Mouse (Mus musculus) heart, adult 2 months (tissue): Measurements from ENCODE around the gene Tpcn1. TPM values are rescaled to one million over a fixed set of nuclear protein-coding genes. Genes with fewer than 3 reads are reported as not detected.

Experiments
- DNase-seq, 2 experiments: peaks; one replicate each; pipeline ENCODE4 v3.0.0; 2021
- H3K27ac ChIP-seq: fragments of 200-600 bp; 2 replicates; pipeline ENCODE4 v1.8.1; 2022
- H3K27me3 ChIP-seq: fragments of 200-500 bp; 2 replicates; pipeline ENCODE4 v1.6.1; 2012; ENCODE audit warnings: mild to moderate bottlenecking, low read length, inconsistent platforms, mixed read lengths; ENCODE audit not compliant: control insufficient read depth, insufficient read depth
- H3K36me3 ChIP-seq: fragments of 200-500 bp; 2 replicates; pipeline ENCODE4 v1.6.1; 2012; ENCODE audit warnings: low read length, inconsistent platforms; ENCODE audit not compliant: control insufficient read depth, insufficient read depth
- H3K4me1 ChIP-seq: fragments of 200-500 bp; 2 replicates; pipeline ENCODE4 v1.6.1; 2011; ENCODE audit warnings: low read length; ENCODE audit not compliant: control insufficient read depth, insufficient read depth
- H3K4me3 ChIP-seq: fragments of 200-600 bp; 2 replicates; pipeline ENCODE4 v1.8.1; 2022
- H3K79me2 ChIP-seq: fragments of 200-500 bp; replicated peaks from 2 replicates; pipeline ENCODE4 v1.6.1; 2012; ENCODE audit warnings: mild to moderate bottlenecking, inconsistent platforms, low read length, moderate library complexity, mixed read lengths; ENCODE audit not compliant: control insufficient read depth, insufficient read depth
- H3K9ac ChIP-seq: fragments of 200-500 bp; 2 replicates; pipeline ENCODE4 v1.6.1; 2012; ENCODE audit warnings: low read depth, mild to moderate bottlenecking, control low read depth, inconsistent platforms, low read length, mixed read lengths
- CTCF ChIP-seq: fragments of 200-600 bp; IDR thresholded peaks from 2 replicates; pipeline ENCODE4 v1.8.1; 2022; ENCODE audit warnings: antibody characterized with exemption, mild to moderate bottlenecking, moderate library complexity
- EP300 ChIP-seq: fragments of 200-500 bp; IDR thresholded peaks from 2 replicates; pipeline ENCODE4 v1.6.1; 2011; ENCODE audit warnings: low read depth, low read length, control low read depth; ENCODE audit not compliant: insufficient read depth
- POLR2A ChIP-seq: fragments of 200-500 bp; IDR thresholded peaks from 2 replicates; pipeline ENCODE4 v1.6.1; 2011; ENCODE audit warnings: mild to moderate bottlenecking, low read depth, low read length, control low read depth; ENCODE audit not compliant: insufficient read depth
- WGBS: fragments of 180-500 bp; shearing (Covaris S2); methylation state at CpG from one replicate; pipeline ENCODE4 v1.1.7; 2018; 5-methylcytosine and 5-hydroxymethylcytosine counted together
- intact Hi-C: fragments of 180-260 bp; cut with DNase I; formaldehyde crosslinking; loops from one replicate; pipeline ENCODE4 v1.15.1; 2025
- polyA plus RNA-seq: library from polyadenylated mRNA; depleted of rRNA; stranded (reverse); fragments of >200 nt; gene quantifications from 2 replicates; pipeline ENCODE4 v1.2.3, GENCODE M21; 2012
- total RNA-seq, 2 experiments: library from RNA; stranded (reverse); gene quantifications; 2 replicates each; pipeline ENCODE4 v1.2.3; 2021

The Tpcn1 gene
- total and polyA plus RNA-seq, 3 experiments, result 30.7 to 53.7 (median 35.1) TPM

DNA sequence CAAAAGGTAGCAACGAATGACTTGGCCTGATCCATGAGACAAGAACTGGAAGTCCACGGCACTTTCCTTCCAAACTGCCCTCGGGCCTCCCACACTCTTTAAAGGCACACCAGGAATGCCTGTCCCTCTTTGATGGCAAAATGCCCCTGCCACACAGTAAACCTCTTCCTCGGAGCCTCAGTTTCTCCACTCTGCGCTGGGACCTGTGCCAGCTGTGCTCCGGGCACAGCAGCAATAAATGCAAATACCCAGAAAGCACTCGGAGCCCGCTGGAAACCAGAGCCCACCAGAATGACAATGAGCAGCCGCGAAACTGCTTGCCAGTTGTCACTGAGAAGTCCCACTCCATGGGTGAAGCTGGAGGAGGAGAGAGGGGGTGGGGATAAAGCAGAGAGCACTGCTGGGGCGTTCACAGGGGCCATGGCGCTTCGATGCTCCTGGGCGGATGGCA lies 20.7 kb downstream of the Tpcn1 start:
- Histone ChIP-seq H3K36me3 (no peaks in the 10 kb centered on the region; the same call in 1 of the 2 replicates), H3K9ac (no peak overlapping the region), H3K4me1 (peaks cover 45% of the 10 kb centered on the region), H3K27ac (peak overlapping the region; percentile 83), H3K27me3 (no peaks in the 10 kb centered on the region), H3K79me2 (no peaks in the 10 kb centered on the region), H3K4me3 (no peak overlapping the region)
- 80% methylated on average over 14 of the region's 14 CpGs for WGBS
- peak in 1 of 2 experiments; percentile 20 for DNase-seq
- intact Hi-C loops, result loop anchor here (2.0 kb wide), 1 partner anchor 15 kb away; no protein-coding TSS in a partner anchor
- TF ChIP-seq EP300, result no peak
- no peak for TF ChIP-seq POLR2A
- TF ChIP-seq CTCF, result no peak

DNA sequence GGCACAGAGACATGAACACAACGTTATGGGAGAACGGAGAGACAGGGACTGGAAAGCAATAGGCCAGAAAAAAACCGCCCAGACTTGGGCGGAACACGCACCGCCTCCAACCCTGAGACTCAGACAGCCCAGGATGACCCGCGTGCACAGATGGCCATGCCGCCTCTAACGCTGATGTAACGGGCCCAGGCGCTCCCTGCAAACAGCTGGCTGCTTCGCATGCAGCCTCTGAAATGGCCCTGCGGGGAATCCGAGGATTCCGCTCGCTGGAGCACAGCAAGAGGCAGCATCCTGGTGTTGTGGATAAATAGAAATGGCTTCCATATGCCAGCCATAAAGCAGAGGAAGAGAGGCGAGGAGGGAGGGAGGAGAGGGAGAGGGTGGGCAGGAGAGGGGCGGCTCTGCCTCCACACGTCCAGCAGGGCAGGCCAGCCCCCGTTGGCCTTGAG lies 21.2 kb downstream of the Tpcn1 start:
- H3K27me3 ChIP-seq, result no peaks in the 10 kb centered on the region
- intact Hi-C loops, result loop anchor here (2.0 kb wide), 1 partner anchor 16 kb away; no protein-coding TSS in a partner anchor
- H3K79me2 ChIP-seq, result no peaks in the 10 kb centered on the region
- H3K4me1 ChIP-seq, result peaks cover 47% of the 10 kb centered on the region
- peak; percentile 75 to 79 for DNase-seq
- no peak overlapping the region for H3K9ac ChIP-seq
- WGBS, result 50% methylated on average over 21 of the region's 21 CpGs
- H3K27ac ChIP-seq, result peak overlapping the region; percentile 83
- no peak overlapping the region for H3K4me3 ChIP-seq
- no peaks in the 10 kb centered on the region; the same call in 1 of the 2 replicates for H3K36me3 ChIP-seq
- TF ChIP-seq CTCF, result no peak
- peak; percentile 46; the same call in 1 of the 2 replicates for TF ChIP-seq POLR2A
- TF ChIP-seq EP300, result no peak

GRCm38 (mm10) chr5:120566681-120567252 lies 21.7 kb downstream of the Tpcn1 start:
- 30% methylated on average over 9 of the region's 9 CpGs for WGBS

DNA sequence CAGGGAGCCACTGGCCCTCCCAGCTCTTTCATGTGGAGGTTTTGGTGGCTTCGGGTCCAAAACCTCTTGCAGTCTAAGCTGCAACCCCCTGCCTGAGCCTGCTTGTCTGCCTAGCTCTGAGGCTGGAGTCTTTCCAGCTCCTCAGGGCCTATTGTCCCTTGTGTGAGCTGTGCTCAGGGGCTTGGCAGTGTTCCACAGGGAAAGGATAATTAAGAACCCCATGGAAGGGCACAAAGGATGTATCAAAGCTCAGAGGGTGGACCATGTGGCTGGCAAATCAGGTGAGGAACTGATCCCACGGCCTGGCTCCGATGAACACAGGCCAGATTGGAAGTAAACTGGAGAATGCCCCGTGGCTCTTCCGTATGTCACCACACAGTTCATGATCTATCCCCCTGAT lies 22.4 kb downstream of the Tpcn1 start:
- intact Hi-C loops, result loop anchor here (2.0 kb wide), 1 partner anchor 17 kb away; no protein-coding TSS in a partner anchor
- peaks cover 44% of the 10 kb centered on the region for H3K4me1 ChIP-seq
- no peak overlapping the region for H3K9ac ChIP-seq

More at GRCm38 (mm10) chr5:120566681-120567252, 21.7 kb downstream of the Tpcn1 start:
- Histone ChIP-seq H3K4me3 (no peak overlapping the region), H3K27ac (peak overlapping the region; percentile 83), H3K27me3 (no peaks in the 10 kb centered on the region), H3K79me2 (no peaks in the 10 kb centered on the region), H3K9ac (no peak overlapping the region), H3K36me3 (no peaks in the 10 kb centered on the region; the same call in 1 of the 2 replicates), H3K4me1 (peaks cover 48% of the 10 kb centered on the region)
- TF ChIP-seq POLR2A (no peak), CTCF (no peak), EP300 (no peak)
- intact Hi-C loops, result loop anchor here (2.0 kb wide), 1 partner anchor 16 kb away; no protein-coding TSS in a partner anchor
- peak in 1 of 2 experiments; percentile 46 for DNase-seq

GRCm38 (mm10) chr5:120565171-120565905 lies 23.1 kb downstream of the Tpcn1 start:
- TF ChIP-seq EP300, result no peak
- no peak for TF ChIP-seq CTCF
- no peak for TF ChIP-seq POLR2A
- Histone ChIP-seq H3K36me3 (no peaks in the 10 kb centered on the region; the same call in 1 of the 2 replicates), H3K9ac (no peak overlapping the region), H3K4me1 (peaks cover 38% of the 10 kb centered on the region), H3K79me2 (no peaks in the 10 kb centered on the region), H3K4me3 (no peak overlapping the region), H3K27ac (peak overlapping the region; percentile 83; the same call in 1 of the 2 replicates), H3K27me3 (no peaks in the 10 kb centered on the region)
- WGBS, result 62% methylated on average over 15 of the region's 15 CpGs
- intact Hi-C loops, result no loop called here
- no peak for DNase-seq

More for the DNA sequence above, 22.4 kb downstream of the Tpcn1 start:
- Histone ChIP-seq H3K36me3 (no peaks in the 10 kb centered on the region; the same call in 1 of the 2 replicates), H3K27ac (peak overlapping the region; percentile 83), H3K79me2 (no peaks in the 10 kb centered on the region), H3K27me3 (no peaks in the 10 kb centered on the region), H3K4me3 (no peak overlapping the region)
- WGBS, result 55% methylated on average over 5 of the region's 5 CpGs
- DNase-seq, result peak in 1 of 2 experiments; percentile 44
- TF ChIP-seq POLR2A (no peak), CTCF (no peak), EP300 (no peak)
